Mouse (Mus musculus): ENCODE results near the gene Lif.

Lif gene

GRCm38 (mm10) chr11:4231435-4231834 lies 25.9 kb upstream of the Lif start:
- no peak for DNase-seq

- no peak for DNase-seq
These were observed 24.7 kb upstream of the Lif start for GRCm38 (mm10) chr11:4232644-4233043.

GRCm38 (mm10) chr11:4235052-4235655 lies 22.2 kb upstream of the Lif start:
- DNase-seq: no peak

- DNase-seq: no peak
These were observed 21.5 kb upstream of the Lif start, which contains the start of gene Osm for GRCm38 (mm10) chr11:4235665-4236545. Osm (plus strand) TSS chr11:4236420.

GRCm38 (mm10) chr11:4236546-4237067 lies 20.8 kb upstream of the Lif start:
- no peak for DNase-seq

GRCm38 (mm10) chr11:4237389-4237912 lies 19.9 kb upstream of the Lif start:
- no peak for DNase-seq

GRCm38 (mm10) chr11:4238167-4238566 lies 19.2 kb upstream of the Lif start:
- DNase-seq: no peak

- no peak for DNase-seq
These were observed 17.7 kb upstream of the Lif start for GRCm38 (mm10) chr11:4239691-4240090.

- DNase-seq: no peak
These were observed 17.2 kb upstream of the Lif start for GRCm38 (mm10) chr11:4240151-4240550.

GRCm38 (mm10) chr11:4241180-4241579 lies 16.2 kb upstream of the Lif start:
- no peak for DNase-seq

GRCm38 (mm10) chr11:4246126-4246525 lies 11.2 kb upstream of the Lif start:
- no peak for DNase-seq

GRCm38 (mm10) chr11:4246623-4247022 lies 10.7 kb upstream of the Lif start:
- no peak for DNase-seq

GRCm38 (mm10) chr11:4247201-4247959 lies 10.0 kb upstream of the Lif start:
- DNase-seq: no peak

GRCm38 (mm10) chr11:4249151-4249550 lies 8.2 kb upstream of the Lif start:
- no peak for DNase-seq

- DNase-seq: no peak
These were observed 7.1 kb upstream of the Lif start for GRCm38 (mm10) chr11:4250290-4250689.

- no peak for DNase-seq
These were observed 6.0 kb upstream of the Lif start for GRCm38 (mm10) chr11:4251376-4251775.

GRCm38 (mm10) chr11:4252886-4253285 lies 4.5 kb upstream of the Lif start:
- no peak for DNase-seq

GRCm38 (mm10) chr11:4257756-4258155 lies 399 bp downstream of the Lif start:
- no peak for DNase-seq

GRCm38 (mm10) chr11:4258657-4259082 lies 1.3 kb downstream of the Lif start:
- peak; percentile 92 to 93 for DNase-seq

- DNase-seq: peak; percentile 55 to 66
These were observed 3.3 kb downstream of the Lif start for GRCm38 (mm10) chr11:4260463-4261187.

- peak; percentile 68 to 73 for DNase-seq
These were observed 3.8 kb downstream of the Lif start for GRCm38 (mm10) chr11:4261188-4261494.

- DNase-seq: peak in 1 of 2 experiments; percentile 44
These were observed 4.6 kb downstream of the Lif start for GRCm38 (mm10) chr11:4261969-4262368.

Measured in cerebellum, postnatal 25 days (tissue).